Mouse (Mus musculus) adrenal gland, postnatal 25 days (tissue): ENCODE data around the gene Gna11. TPM values are rescaled to one million over a fixed set of nuclear protein-coding genes. Genes with fewer than 3 reads are reported as not detected.

Experiments used
- DNase-seq: peaks from one replicate; pipeline ENCODE4 v3.0.0; 2021; ENCODE audit warnings: mixed read lengths
- microRNA-seq, 2 experiments: library from miRNA; unstranded; fragments of <30 nt; microRNA quantifications; one replicate each; pipeline ENCODE4 v1.2.0; 2021
- total RNA-seq: library from RNA; stranded (reverse); gene quantifications from 2 replicates; pipeline ENCODE4 v1.2.3, GENCODE M21; 2021

Gene Gna11
- total RNA-seq, 1 experiment from 2014 or later: 77.9 TPM

GRCm38 (mm10) chr10:81484441-81485059, 60.4 kb downstream of the Gna11 start:
- DNase-seq: no peak

GRCm38 (mm10) chr10:81483983-81484382, 61.0 kb downstream of the Gna11 start:
- DNase-seq: no peak

GRCm38 (mm10) chr10:81482533-81482889, 62.5 kb downstream of the Gna11 start, which contains the start of gene Celf5:
Gene Celf5, minus strand, starts transcription at chr10:81482709.
- DNase-seq: peak; percentile 65

- DNase-seq: no peak
Observed at GRCm38 (mm10) chr10:81481605-81482532, 63.1 kb downstream of the Gna11 start.

Small RNA genes lying within 50 kb of the gene (microRNA-seq; reads per million reads assigned to microRNA genes)
- gene Gm25595: 0 reads per million in 2 experiments

Other genes starting within 250 kb of the Gna11 start
- 44.0 and 45.7 TPM in 2 replicates for gene Cactin, start 224.1 kb downstream of the Gna11 start, total RNA-seq
- gene Tbxa2r, start 216.5 kb downstream of the Gna11 start, total RNA-seq: 65.7 and 69.5 TPM in 2 replicates
- gene Gipc3, start 201.9 kb downstream of the Gna11 start, total RNA-seq: 4.5 and 4.7 TPM in 2 replicates
- 102 and 111 TPM in 2 replicates for gene Hmg20b, start 194.7 kb downstream of the Gna11 start, total RNA-seq
- 14.3 and 21.6 TPM in 2 replicates for gene Mfsd12, start 187.7 kb downstream of the Gna11 start, total RNA-seq
- gene 4930404N11Rik, start 179.4 kb downstream of the Gna11 start, total RNA-seq: 1.4 and 2.4 TPM in 2 replicates
- 49.3 and 51.6 TPM in 2 replicates for gene Fzr1, start 166.7 kb downstream of the Gna11 start, total RNA-seq
- 48.4 and 52.7 TPM in 2 replicates for gene Dohh, start 160.8 kb downstream of the Gna11 start, total RNA-seq
- 1.7 TPM in 2 replicates for gene Gm48551, start 160.7 kb downstream of the Gna11 start, total RNA-seq
- gene Gm48552, start 156.2 kb downstream of the Gna11 start, total RNA-seq: 1.5 TPM in 1 of 2 replicates, not detected in the other
- 1.4 TPM in 1 of 2 replicates, not detected in the other for gene Smim24, start 152.1 kb downstream of the Gna11 start, total RNA-seq
- 100 and 129 TPM in 2 replicates for gene Nfic, start 89.6 kb downstream of the Gna11 start, total RNA-seq
- 0.43 and 1.2 TPM in 2 replicates for gene Celf5, start 62.5 kb downstream of the Gna11 start, total RNA-seq
- gene Ncln, start 48.8 kb downstream of the Gna11 start, total RNA-seq: 120 and 128 TPM in 2 replicates
- gene S1pr4, start 45.1 kb downstream of the Gna11 start, total RNA-seq: 0.85 and 1.4 TPM in 2 replicates
- 0.61 TPM in 1 of 2 replicates, not detected in the other for gene Gna15, start 21.0 kb downstream of the Gna11 start, total RNA-seq
- gene Aes, start 14.3 kb upstream of the Gna11 start, total RNA-seq: 983 and 1,070 TPM in 2 replicates
- 52.8 and 67.8 TPM in 2 replicates for gene Tle2, start 29.4 kb upstream of the Gna11 start, total RNA-seq
- gene Tle6, start 55.9 kb upstream of the Gna11 start, total RNA-seq: 26.4 and 37.4 TPM in 2 replicates
- 2.4 and 2.6 TPM in 2 replicates for gene BC025920, start 61.1 kb upstream of the Gna11 start, total RNA-seq
- gene Sirt6, start 82.6 kb upstream of the Gna11 start, total RNA-seq: 28.3 and 30.2 TPM in 2 replicates
- 30.5 and 37.8 TPM in 2 replicates for gene Ankrd24, start 83.3 kb upstream of the Gna11 start, total RNA-seq
- 3.2 and 3.6 TPM in 2 replicates for gene Gm10778, start 103.9 kb upstream of the Gna11 start, total RNA-seq
- gene Zfp433, start 159.6 kb upstream of the Gna11 start, total RNA-seq: 6.9 and 9.4 TPM in 2 replicates
- gene Gm3055, start 226.0 kb upstream of the Gna11 start, total RNA-seq: 3.7 and 3.9 TPM in 2 replicates